Mouse (Mus musculus) stomach, postnatal 0 days (tissue): ENCODE measurements around the gene Rptor. TPM values are rescaled to one million over a fixed set of nuclear protein-coding genes. Genes with fewer than 3 reads are reported as not detected.

Experiments used
- ATAC-seq: fragments of 200-750 bp; cut with Nextera tagmentation; 2 replicates; pipeline ENCODE4 v1.8.0; 2017; ENCODE audit not compliant: low FRiP score, low TSS enrichment
- DNase-seq: peaks from one replicate; pipeline ENCODE4 v3.0.0-alpha.2; 2016; ENCODE audit warnings: low spot score
- H3K27ac ChIP-seq: fragments of 300-500 bp; sonication (generic); replicated peaks from 2 replicates; pipeline ENCODE4 v1.5.1; 2014; ENCODE audit warnings: mild to moderate bottlenecking, control low read depth
- H3K27me3 ChIP-seq: fragments of 300-500 bp; sonication (generic); 2 replicates; pipeline ENCODE4 v1.6.1; 2014; ENCODE audit warnings: low read length; ENCODE audit not compliant: control insufficient read depth, insufficient read depth
- H3K36me3 ChIP-seq: fragments of 300-500 bp; sonication (generic); 2 replicates; pipeline ENCODE4 v1.6.1; 2014; ENCODE audit warnings: low read length, mixed read lengths; ENCODE audit not compliant: control insufficient read depth, insufficient read depth
- H3K4me1 ChIP-seq: fragments of 300-500 bp; sonication (generic); replicated peaks from 2 replicates; pipeline ENCODE4 v1.6.1; 2014; ENCODE audit warnings: antibody characterized with exemption; ENCODE audit not compliant: control insufficient read depth, insufficient read depth
- H3K4me2 ChIP-seq: fragments of 300-500 bp; sonication (generic); replicated peaks from 2 replicates; pipeline ENCODE4 v1.6.1; 2014; ENCODE audit warnings: low read depth, mild to moderate bottlenecking, control low read depth, moderate library complexity
- H3K4me3 ChIP-seq: fragments of 300-500 bp; sonication (generic); 2 replicates; pipeline ENCODE4 v1.5.1; 2014; ENCODE audit warnings: low read depth, low read length, control low read depth
- H3K9ac ChIP-seq: fragments of 300-500 bp; sonication (generic); 2 replicates; pipeline ENCODE4 v1.6.1; 2014; ENCODE audit warnings: mild to moderate bottlenecking, low read length, control low read depth, mixed read lengths
- H3K9me3 ChIP-seq: fragments of 300-500 bp; sonication (generic); 2 replicates; pipeline ENCODE4 v1.6.1; 2016; ENCODE audit warnings: low read length; ENCODE audit not compliant: control insufficient read depth
- CTCF ChIP-seq: IDR thresholded peaks from 2 replicates; pipeline ENCODE4 v1.5.1; 2016; ENCODE audit warnings: antibody characterized with exemption, low read depth, mild to moderate bottlenecking, moderate library complexity
- EP300 ChIP-seq: optimal IDR thresholded peaks from 2 replicates; pipeline ENCODE3; 2016; ENCODE audit warnings: antibody characterized with exemption
- WGBS: fragments of 180-500 bp; shearing (Covaris S2); extraction: QIAGEN DNeasy Blood & Tissue Kit; methylation state at CpG from one replicate; pipeline ENCODE4 v1.1.7; 2014; 5-methylcytosine and 5-hydroxymethylcytosine counted together
- polyA plus RNA-seq: library from polyadenylated mRNA; unstranded; fragments of >200 nt; fragmentation: Nextera tagmentation; extraction: Ambion mirVana; gene quantifications from 2 replicates; pipeline ENCODE4 v1.2.1, GENCODE M21; 2015

Rptor gene
- polyA plus RNA-seq, 1 experiment from 2014 or later, result 3.7 TPM

GRCm38 (mm10) chr11:119593966-119594365 lies 8.7 kb upstream of the Rptor start:
- Histone ChIP-seq H3K4me2 (no peak overlapping the region), H3K36me3 (no peaks in the 10 kb centered on the region), H3K4me1 (no peaks in the 10 kb centered on the region), H3K9ac (no peak overlapping the region), H3K27me3 (no peaks in the 10 kb centered on the region), H3K4me3 (no peak overlapping the region), H3K9me3 (no peaks in the 10 kb centered on the region), H3K27ac (no peak overlapping the region)
- ATAC-seq, result no peak
- WGBS, result 29% methylated on average over 3 of the region's 3 CpGs
- no peak for DNase-seq
- TF ChIP-seq CTCF (no peak), EP300 (no peak)

- WGBS, result 59% methylated on average over 3 of the region's 3 CpGs
- Histone ChIP-seq H3K27ac (no peak overlapping the region), H3K9me3 (no peaks in the 10 kb centered on the region), H3K9ac (no peak overlapping the region), H3K4me3 (no peak overlapping the region), H3K4me1 (no peaks in the 10 kb centered on the region), H3K4me2 (no peak overlapping the region), H3K36me3 (no peaks in the 10 kb centered on the region), H3K27me3 (no peaks in the 10 kb centered on the region)
- TF ChIP-seq CTCF (no peak), EP300 (no peak)
- ATAC-seq (no peak), DNase-seq (no peak)
Measured at GRCm38 (mm10) chr11:119598856-119599255, 3.8 kb upstream of the Rptor start.

GRCm38 (mm10) chr11:119600286-119600685 lies 2.4 kb upstream of the Rptor start:
- no peak overlapping the region for H3K9ac ChIP-seq
- no peaks in the 10 kb centered on the region for H3K9me3 ChIP-seq
- ATAC-seq (no peak), DNase-seq (no peak)
- no peak overlapping the region for H3K4me2 ChIP-seq
- no peaks in the 10 kb centered on the region for H3K27me3 ChIP-seq
- no peak overlapping the region for H3K4me3 ChIP-seq
- TF ChIP-seq CTCF (peak; percentile 41; the same call in 1 of the 2 replicates), EP300 (no peak)
- H3K27ac ChIP-seq, result no peak overlapping the region
- no peaks in the 10 kb centered on the region for H3K36me3 ChIP-seq
- WGBS, result 79% methylated on average over 1 of the region's 1 CpGs
- H3K4me1 ChIP-seq, result 0 out of 2 replicates have a peak, but pooled peaks cover 2% of the 10 kb centered on the region

GRCm38 (mm10) chr11:119602177-119602700 lies 466 bp upstream of the Rptor start:
- 31% methylated on average over 10 of the region's 10 CpGs for WGBS
- H3K36me3 ChIP-seq, result no peaks in the 10 kb centered on the region
- H3K9ac ChIP-seq, result no peak overlapping the region; the same call in 1 of the 2 replicates
- H3K9me3 ChIP-seq, result no peaks in the 10 kb centered on the region
- peak overlapping the region; percentile 44 for H3K4me2 ChIP-seq
- ATAC-seq (no peak), DNase-seq (no peak)
- H3K4me1 ChIP-seq, result 0 out of 2 replicates have a peak, but pooled peaks cover 2% of the 10 kb centered on the region
- peak overlapping the region; percentile 86 for H3K4me3 ChIP-seq
- TF ChIP-seq EP300 (no peak), CTCF (no peak)
- no peaks in the 10 kb centered on the region for H3K27me3 ChIP-seq
- no peak overlapping the region for H3K27ac ChIP-seq

- Histone ChIP-seq H3K9ac (peak overlapping the region; percentile 95), H3K4me2 (peak overlapping the region; percentile 96), H3K27me3 (no peaks in the 10 kb centered on the region), H3K4me1 (0 out of 2 replicates have a peak, but pooled peaks cover 2% of the 10 kb centered on the region), H3K36me3 (no peaks in the 10 kb centered on the region), H3K27ac (peak overlapping the region; percentile 72), H3K9me3 (no peaks in the 10 kb centered on the region), H3K4me3 (peak overlapping the region; percentile 86)
- no peak for TF ChIP-seq CTCF
- no peak for TF ChIP-seq EP300
- DNase-seq (no peak), ATAC-seq (no peak)
- under 1% methylated on average over 29 of the region's 30 CpGs for WGBS
Measured at GRCm38 (mm10) chr11:119603527-119603905, 811 bp downstream of the Rptor start.

GRCm38 (mm10) chr11:119607464-119607863 lies 4.8 kb downstream of the Rptor start:
- Histone ChIP-seq H3K4me2 (no peak overlapping the region), H3K9me3 (no peaks in the 10 kb centered on the region), H3K4me3 (no peak overlapping the region), H3K4me1 (0 out of 2 replicates have a peak, but pooled peaks cover 2% of the 10 kb centered on the region), H3K9ac (no peak overlapping the region), H3K27me3 (no peaks in the 10 kb centered on the region), H3K36me3 (no peaks in the 10 kb centered on the region), H3K27ac (no peak overlapping the region)
- DNase-seq (no peak), ATAC-seq (no peak)
- WGBS, result 95% methylated on average over 5 of the region's 5 CpGs
- TF ChIP-seq EP300 (no peak), CTCF (no peak)
